Mouse (Mus musculus): ENCODE results near the gene Ccdc191.

- TF ChIP-seq POLR2A (IDR thresholded peaks at IDR 0.05; ENCODE audit: insufficient read length, low read depth) (no peak), TCF12 (IDR thresholded peaks at IDR 0.05; ENCODE audit: insufficient read depth, poor library complexity, severe bottlenecking) (no peak), CEBPB (IDR thresholded peaks at IDR 0.05; ENCODE audit: insufficient read depth, poor library complexity, severe bottlenecking) (no peak), TCF3 (IDR thresholded peaks at IDR 0.05; ENCODE audit: insufficient read length, low read depth) (no peak)
These were observed 48.4 kb upstream of the Ccdc191 start for GRCm38 (mm10) chr16:43841236-43841635.
